Mouse (Mus musculus): Measurements from ENCODE around the gene Pla2g2f. TPM values are rescaled to one million over a fixed set of nuclear protein-coding genes. Genes with fewer than 3 reads are reported as not detected.

The Pla2g2f gene
- total RNA-seq, 2 experiments from 2014 or later = not detected

DNA sequence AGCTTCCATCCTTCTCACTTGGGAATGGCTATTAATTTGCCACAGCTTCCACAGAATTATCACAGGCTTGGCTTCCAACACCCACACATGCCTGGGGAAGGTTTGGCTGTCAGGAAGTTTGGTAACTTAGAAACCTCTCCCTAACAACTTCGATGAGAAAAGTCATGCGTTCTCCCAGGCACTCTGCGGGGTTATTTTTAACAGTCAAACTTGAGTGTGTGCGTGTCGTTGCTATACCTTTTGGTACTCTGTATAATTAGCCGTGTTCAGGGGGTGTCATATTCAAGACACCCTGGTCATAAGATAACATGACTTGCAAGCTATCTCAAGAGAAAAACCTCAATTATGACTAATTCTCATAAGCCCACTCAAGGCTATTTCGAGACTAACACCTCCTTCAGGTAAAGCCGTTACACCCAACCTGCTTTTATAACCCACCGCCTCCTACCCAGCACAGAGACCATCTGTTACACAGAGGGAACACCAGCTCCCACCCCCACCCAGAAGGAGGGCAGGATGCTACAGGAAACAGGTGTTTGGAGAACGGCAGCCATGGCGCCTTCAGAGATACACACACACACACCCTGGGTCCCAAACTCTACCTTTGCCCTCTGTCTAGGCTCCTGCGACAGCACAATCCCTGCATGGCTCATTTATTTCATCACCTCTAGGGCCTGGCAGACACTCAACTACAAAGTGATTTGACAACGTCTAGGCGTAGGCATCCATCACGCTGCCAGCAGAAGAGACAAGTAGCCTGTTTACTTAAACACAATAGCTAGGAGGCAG, 33.7 kb downstream of the Pla2g2f start:
- no peak for DNase-seq
- intact Hi-C loops (cut with DNase I) = no loop called here

GRCm38 (mm10) chr4:138719264-138719596, 38.2 kb downstream of the Pla2g2f start:
- intact Hi-C loops (cut with DNase I) = no loop called here
- no peak for DNase-seq

- intact Hi-C loops (cut with DNase I) = no loop called here
- DNase-seq = no peak
These were observed 38.7 kb downstream of the Pla2g2f start for GRCm38 (mm10) chr4:138718586-138719263.

GRCm38 (mm10) chr4:138716697-138717096, 40.7 kb downstream of the Pla2g2f start:
- DNase-seq = no peak
- intact Hi-C loops (cut with DNase I) = no loop called here

DNA sequence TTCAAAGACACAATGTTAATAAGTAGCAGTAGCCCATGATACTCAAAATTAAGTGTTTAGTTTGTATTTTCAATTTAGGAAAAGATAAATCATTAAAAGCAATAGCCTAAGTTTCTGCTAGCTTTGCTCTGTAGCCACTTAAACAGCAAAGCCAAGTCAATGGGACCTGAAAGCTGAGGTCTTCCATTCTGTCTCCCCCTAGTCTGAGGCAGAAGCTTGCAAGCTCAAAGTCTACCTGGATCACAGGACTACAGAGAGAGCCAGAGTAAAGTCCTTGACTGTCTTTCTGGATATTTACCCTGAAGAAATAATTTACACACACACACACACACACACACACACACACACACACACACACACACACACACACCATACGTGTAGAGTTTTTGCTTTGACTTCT, 43.2 kb downstream of the Pla2g2f start:
- intact Hi-C loops (cut with DNase I) = no loop called here
- DNase-seq = no peak

DNA sequence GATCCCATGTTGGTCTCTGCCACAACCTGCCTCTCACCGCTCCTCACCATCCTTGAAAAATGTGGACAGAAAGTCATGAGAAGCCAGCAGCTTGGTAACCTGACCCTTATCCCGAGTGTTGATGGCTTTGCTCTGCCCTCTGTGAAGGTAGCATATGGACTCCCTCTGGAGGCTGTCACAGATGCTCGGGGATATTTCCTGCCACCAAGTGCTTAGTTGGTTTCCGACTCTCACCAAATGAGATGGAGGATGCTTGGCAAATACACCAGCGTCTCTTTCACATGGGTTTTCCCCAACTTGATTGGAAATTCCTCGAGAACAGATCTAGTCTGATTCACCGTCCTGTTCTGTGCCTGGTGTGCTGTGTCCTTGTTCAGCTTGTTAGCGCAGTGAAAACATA, 44.8 kb downstream of the Pla2g2f start:
- intact Hi-C loops (cut with DNase I) = no loop called here
- no peak for DNase-seq

DNA sequence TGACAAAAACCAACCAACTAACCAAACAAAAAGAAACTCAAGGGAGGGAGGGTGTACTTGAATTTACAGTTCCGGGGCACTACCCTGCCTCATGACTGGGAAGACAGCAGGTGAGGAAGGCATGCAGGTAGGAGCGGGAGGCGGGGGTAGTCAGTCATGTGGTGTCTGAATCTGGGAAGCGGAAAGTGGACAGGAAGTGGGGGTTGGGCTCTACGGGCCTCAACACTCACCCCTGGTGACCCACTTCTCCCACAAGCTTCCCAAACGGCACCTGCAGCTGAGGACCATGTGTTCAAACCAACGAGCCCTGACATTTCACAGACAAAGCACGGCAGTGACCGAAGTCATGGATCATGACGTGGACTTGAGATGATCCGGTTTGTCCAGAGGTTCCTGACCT, 45.3 kb downstream of the Pla2g2f start:
- intact Hi-C loops (cut with DNase I) = no loop called here
- DNase-seq = no peak

GRCm38 (mm10) chr4:138711051-138711820, 46.2 kb downstream of the Pla2g2f start:
- DNase-seq = no peak
- intact Hi-C loops (cut with DNase I) = no loop called here

DNA sequence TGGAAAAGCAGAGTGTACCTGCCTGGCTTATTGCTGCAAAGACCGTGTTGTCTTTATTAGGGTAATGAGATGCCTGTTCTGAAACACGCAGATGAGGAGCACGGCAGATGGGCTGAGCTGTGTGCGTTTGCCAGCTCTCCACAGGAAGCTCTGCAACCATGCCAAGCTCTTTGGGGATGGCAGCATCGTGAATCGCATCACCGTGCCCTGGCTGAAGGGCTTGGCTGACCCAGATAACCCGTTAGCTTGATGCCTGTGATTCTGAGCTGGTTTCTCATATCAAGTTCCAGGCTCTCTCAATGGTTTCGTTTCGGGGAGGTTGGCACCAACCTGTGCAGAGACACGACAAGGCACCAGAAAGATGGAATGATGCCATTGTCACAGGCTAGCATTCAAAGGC, 46.8 kb downstream of the Pla2g2f start:
- DNase-seq = peak; percentile 97
- intact Hi-C loops (cut with DNase I) = no loop called here

DNA sequence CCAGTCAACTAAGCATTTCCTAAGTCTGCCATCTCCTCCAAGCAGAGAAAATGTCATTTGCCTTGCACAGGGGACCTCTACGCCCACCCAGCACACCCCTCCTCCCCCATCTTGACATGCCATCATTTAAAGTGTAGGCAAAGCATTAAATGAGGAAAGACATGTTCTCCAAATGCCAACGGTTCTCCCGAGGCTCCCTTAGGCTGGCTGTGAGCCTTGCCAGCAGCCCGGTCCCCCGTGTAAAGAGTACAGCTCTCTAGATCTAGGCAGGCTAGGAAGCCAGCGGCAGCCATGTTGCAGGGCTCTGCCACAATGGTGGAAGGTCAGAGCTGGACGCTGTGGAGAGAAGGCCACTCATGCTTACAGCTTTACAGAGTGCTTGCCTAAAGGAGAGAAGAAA, 47.5 kb downstream of the Pla2g2f start:
- intact Hi-C loops (cut with DNase I) = loop anchor here (10.0 kb wide), 2 partner anchors 85 to 145 kb away; no protein-coding TSS in a partner anchor
- peak; percentile 58 for DNase-seq

GRCm38 (mm10) chr4:138709246-138709645, 48.2 kb downstream of the Pla2g2f start:
- DNase-seq = no peak
- intact Hi-C loops (cut with DNase I) = loop anchor here (10.0 kb wide), 2 partner anchors 86 to 146 kb away; no protein-coding TSS in a partner anchor

DNA sequence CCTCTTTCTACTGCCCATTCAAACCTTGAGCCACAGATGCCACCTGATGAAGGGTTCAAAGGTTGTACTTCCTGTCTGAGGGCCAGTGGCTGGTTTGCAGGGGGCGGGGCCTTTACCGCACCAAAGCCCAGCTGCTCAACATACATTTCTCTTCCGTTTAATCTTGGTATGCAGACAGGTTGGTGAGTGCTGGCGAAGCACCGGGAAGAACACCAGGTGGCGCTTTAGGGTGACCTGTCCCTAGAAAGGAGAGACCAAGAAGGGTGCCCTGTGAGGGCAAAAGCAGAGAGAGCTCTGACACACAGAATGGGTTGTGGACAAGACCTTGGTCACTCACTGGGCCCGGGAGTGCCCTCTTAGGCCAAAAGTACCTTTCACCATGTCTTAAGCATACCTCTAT, 48.8 kb downstream of the Pla2g2f start:
- intact Hi-C loops (cut with DNase I) = loop anchor here (10.0 kb wide), 2 partner anchors 86 to 146 kb away; no protein-coding TSS in a partner anchor
- peak; percentile 71 for DNase-seq

DNA sequence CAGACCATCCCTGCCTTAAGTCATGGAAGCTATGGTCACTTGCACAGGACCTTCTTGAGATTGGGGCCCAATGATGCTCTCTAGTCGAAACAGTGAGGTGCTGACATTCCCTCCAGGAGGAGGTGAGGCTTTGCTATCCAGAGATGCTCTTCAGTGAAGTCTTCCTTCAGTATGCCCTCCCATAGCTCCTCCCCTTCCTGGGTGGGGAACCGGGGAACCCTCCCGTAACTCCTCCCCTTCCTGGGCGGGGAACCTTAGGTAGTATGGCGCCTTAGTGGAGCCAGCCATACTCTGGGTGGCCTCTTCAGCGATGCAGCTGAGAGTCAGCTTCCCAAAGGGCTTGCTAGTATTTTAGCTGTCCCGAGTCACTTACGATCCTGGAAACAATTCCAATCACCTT, 50.8 kb downstream of the Pla2g2f start:
- intact Hi-C loops (cut with DNase I) = loop anchor here (10.0 kb wide), 2 partner anchors 88 to 148 kb away; no protein-coding TSS in a partner anchor
- no peak for DNase-seq

- intact Hi-C loops (cut with DNase I) = loop anchor here (5.0 to 10.0 kb wide), 4 partner anchors 91 to 257 kb away; no protein-coding TSS in a partner anchor
- no peak for DNase-seq
These were observed 53.3 kb downstream of the Pla2g2f start for GRCm38 (mm10) chr4:138704169-138704568.

DNA sequence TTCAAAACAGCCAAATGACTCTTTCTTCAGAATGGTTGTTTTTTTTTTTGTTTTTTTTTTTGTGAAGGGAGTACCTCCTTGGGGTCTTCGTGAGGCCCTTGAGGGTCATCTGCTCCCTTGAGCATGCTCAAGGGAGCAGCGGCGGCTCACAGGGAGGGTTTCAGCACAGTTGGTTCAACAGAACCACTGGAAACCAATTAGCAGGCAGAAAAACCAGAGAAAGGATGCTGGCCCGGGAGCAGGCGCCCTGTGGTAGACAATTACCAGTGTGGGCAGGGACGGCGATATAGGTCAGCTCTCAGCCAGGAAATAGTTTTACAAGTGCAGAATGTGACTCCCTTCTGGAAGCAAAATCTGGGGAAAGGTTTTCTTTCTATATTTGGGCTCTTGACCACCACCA, 53.8 kb downstream of the Pla2g2f start:
- intact Hi-C loops (cut with DNase I) = loop anchor here (5.0 to 10.0 kb wide), 4 partner anchors 91 to 256 kb away; no protein-coding TSS in a partner anchor
- DNase-seq = no peak

DNA sequence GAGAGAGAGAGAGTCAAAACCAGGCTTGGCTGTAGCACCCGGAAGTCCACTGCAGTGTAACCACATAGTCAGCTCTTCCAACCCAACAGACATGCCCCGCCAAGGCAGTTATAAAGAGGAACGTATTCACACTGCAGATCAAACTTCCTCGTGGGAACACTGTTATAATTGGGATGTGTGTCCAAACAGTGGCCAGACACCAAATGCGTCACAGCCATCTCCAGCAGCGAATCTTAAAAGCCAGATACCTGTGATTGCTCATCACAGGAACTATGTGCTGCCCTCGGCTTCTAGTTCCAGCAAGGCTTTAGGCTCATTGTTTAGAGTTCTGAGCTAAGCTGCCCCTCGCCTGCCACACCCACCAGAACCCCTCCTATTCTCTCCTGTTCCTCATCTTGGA, 54.9 kb downstream of the Pla2g2f start:
- no peak for DNase-seq
- intact Hi-C loops (cut with DNase I) = loop anchor here (5.0 to 10.0 kb wide), 4 partner anchors 92 to 255 kb away; no protein-coding TSS in a partner anchor

- intact Hi-C loops (cut with DNase I) = loop anchor here (5.0 to 10.0 kb wide), 4 partner anchors 93 to 255 kb away; no protein-coding TSS in a partner anchor
- no peak for DNase-seq
These were observed 55.4 kb downstream of the Pla2g2f start for GRCm38 (mm10) chr4:138702031-138702430.

- no peak for DNase-seq
- intact Hi-C loops (cut with DNase I) = loop anchor here (5.0 to 10.0 kb wide), 4 partner anchors 94 to 254 kb away; no protein-coding TSS in a partner anchor
These were observed 56.3 kb downstream of the Pla2g2f start for GRCm38 (mm10) chr4:138701111-138701510.
